Mouse (Mus musculus): ENCODE measurements around the gene Tbc1d22b. TPM values are rescaled to one million over a fixed set of nuclear protein-coding genes. Genes with fewer than 3 reads are reported as not detected.

Tbc1d22b gene
- polyA plus RNA-seq, 1 experiment: 17.2 TPM

DNA sequence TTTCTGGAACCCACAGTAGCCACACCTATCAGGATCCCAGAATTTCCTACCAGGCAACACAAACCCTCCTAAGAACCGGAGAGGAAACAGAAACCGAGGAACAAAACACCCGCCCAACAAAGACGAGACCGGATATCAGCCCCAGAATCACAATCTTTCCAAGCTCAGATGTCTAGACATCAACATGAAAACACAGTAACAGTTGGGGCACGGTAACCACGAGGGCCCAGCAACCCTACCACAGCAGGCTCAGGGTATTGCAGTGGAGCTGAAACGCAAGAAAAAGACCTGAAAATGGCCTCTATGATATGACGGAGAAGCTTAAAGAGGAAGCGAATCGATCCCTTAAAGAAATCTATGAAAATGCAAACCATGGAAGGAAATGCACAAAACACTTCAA is 15.7 kb upstream of the Tbc1d22b start:
- no peak for DNase-seq (ENCODE audit: low read depth, low spot score)
- WGBS: 90% methylated on average over 11 of the region's 11 CpGs

DNA sequence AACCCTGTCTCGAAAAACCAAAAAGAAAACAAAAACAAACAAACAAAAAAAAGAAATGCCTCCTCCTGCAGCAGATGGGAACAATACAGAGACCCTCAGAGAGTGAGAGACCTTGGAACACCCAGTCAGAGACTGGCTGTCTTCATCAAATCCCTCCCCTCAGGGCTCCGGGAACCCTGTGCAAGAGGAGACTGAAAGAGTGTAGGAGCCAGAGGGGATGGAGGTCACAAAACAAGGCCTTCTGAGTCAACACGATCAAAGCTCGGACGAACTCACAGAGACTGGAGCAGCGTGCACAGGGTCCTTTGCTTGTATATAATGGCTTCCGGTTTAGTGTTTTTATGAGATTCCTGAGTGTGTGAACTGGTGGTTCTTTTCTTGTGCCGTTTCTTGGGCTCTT is 9.2 kb upstream of the Tbc1d22b start:
- no peak for DNase-seq (ENCODE audit: low read depth, low spot score)
- WGBS: 80% methylated on average over 8 of the region's 8 CpGs

DNA sequence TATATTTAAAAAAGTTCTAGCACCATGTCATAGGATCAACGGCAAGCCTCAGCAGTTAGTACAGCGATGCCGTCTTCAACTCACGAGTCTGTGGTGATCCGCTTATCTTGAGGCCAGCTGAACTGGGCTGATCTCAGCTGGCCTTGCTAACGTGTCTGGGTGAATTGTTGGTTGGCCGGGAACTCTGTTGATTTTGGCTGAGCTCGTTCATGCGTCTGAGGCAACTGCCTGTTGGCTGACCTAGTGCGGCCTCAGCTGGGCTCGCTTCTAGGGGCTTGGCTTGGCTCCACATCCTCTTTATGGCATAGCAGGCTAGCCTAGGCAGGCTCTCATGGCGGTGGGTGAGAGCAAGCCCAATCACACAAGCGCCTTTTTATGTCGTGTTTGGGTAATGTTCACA is 8.2 kb upstream of the Tbc1d22b start:
- DNase-seq (ENCODE audit: low read depth, low spot score): no peak
- 25% methylated on average over 14 of the region's 14 CpGs for WGBS

DNA sequence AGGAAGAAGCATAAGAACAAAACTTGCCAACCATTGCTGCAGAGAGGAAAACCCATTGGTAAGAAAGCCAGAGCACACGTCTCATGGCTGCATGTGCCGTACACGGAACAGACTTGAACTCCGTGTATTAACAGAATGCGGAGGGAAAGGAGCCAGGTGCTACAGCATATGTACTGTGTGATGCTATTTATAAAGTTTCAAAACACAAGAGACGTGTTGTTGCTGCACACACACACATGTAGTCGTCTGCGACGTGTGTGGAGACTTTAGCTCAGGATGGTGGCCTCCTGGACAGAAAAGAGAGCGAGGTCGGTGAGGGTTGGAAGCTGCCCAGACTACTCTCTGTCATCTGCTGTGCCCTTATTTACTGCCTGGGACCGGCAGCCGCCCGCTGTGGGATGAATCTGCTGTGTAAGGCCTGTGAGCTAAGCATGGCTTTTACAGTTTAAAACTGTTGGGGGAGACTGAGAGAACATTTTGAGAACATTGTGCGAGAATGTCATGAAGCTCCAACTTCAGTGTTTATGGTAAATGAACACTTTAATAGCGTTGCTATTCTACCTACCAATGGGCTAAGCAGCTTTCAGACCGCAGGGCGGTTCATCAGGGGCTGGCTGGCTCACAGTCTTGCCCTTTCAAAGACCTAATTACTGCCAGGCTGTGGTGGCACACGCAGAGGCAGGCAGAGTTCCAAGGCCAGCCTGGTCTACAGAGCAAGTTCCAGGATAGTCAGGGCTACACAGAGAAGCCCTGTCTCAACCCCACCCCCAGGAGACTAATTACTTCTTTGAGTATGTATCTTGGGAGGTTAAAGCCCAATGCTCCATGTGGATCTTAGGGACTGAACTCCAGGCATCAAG is 6.5 kb upstream of the Tbc1d22b start:
- no peak for DNase-seq (ENCODE audit: low read depth, low spot score)
- 84% methylated on average over 19 of the region's 19 CpGs for WGBS

DNA sequence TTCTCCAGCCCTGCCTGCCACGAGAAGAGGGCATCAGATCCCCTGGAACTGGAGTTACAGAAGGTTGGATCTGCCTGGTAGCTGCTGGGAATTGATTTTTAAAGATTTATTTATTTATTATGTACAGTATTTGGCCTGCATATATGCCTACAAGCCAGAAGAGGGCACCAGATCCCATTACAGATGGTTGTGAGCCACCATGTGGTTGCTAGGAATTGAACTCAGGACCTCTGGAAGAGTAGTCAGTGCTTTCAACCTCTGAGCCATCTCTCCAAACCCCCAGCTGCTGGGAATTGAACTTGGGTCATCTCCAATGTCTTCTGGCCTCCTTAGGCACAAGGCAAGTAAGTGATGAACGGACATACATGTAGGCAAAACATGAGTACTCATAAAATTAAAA is 5.5 kb upstream of the Tbc1d22b start:
- no peak for DNase-seq (ENCODE audit: low read depth, low spot score)
- WGBS: 75% methylated on average over 2 of the region's 2 CpGs

DNA sequence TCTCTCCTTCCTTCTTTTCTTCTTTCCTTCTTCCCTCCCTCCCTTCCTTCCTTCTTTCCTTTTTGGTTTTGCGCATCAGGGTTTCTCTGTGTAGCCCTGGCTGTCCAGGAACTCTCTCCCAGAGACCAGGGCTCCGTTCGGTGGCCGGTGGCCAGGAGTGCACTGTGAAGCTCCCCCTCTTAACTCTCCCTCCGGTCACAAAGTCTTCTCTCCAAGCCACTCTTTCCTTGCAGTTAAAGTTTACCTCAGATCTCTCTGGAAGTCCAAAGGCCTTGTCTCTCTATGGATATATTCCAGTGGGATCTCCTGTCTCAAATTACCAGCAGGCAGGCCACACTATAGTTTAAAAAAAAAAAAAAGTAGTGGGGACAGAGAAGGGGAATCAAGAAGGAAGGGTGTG is 4.3 kb upstream of the Tbc1d22b start:
- DNase-seq (ENCODE audit: low read depth, low spot score): no peak
- WGBS: 89% methylated on average over 5 of the region's 5 CpGs

DNA sequence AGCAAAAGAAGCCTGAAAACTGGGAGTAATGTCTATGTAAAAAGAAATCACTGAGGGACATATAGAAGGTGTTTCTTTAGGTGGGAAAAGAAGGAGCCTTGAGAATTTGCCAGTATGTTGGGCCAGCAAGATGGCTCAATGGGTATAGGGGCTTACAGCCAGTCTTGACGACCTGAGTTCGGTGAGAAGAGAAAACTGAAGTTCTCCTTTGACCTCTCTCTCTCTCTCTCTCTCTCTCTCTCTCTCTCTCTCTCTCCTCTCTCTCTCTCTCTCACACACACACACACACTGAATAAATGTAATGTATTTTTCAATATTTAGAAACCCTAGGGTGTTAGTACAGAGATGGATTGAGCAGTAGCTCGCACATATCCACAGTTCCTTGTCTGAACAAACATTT is 1.1 kb upstream of the Tbc1d22b start:
- no peak for DNase-seq (ENCODE audit: low read depth, low spot score)

DNA sequence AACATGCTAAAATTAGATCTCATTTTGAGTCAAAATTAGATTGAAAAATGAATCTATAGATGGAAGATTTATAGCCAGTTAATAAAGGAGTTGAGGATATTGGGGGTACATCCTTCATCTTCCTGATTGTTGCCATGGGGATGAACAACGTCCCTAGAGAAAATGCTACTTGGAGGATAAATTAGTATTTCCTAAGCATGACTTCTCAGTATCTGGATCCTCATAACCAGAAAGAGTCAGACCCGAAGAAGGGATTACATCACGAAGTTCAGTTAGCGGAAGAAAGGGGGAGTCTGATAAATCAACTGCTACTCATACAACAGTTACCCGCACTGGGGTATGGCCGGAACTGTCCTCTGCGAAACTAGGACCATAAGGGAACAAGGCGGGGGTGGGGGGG is 591 bp upstream of the Tbc1d22b start:
- no peak for DNase-seq (ENCODE audit: low read depth, low spot score)
- 50% methylated on average over 8 of the region's 8 CpGs for WGBS

More for the DNA sequence above, 1.1 kb upstream of the Tbc1d22b start:
- 55% methylated on average over 3 of the region's 3 CpGs for WGBS

DNA sequence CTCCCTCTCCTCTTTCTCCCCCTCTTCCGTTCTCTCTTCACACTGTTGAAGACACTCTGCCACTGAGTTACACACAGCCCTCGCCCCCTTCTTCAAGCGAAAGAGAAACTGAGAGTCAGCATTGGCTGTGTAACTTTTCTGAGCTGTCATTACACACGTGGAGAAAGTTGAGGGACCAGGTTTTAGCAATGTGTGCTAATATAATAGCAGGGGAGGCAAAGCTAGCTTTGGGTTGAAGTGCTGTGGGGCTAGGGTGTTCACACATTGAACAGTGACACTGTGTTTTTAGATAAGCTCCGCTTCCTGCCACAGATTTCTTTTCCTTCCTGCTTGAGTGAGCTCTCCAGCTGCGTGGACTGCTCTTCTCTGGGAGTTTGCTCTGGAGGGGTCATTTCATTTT is 1.4 kb downstream of the Tbc1d22b start:
- no peak for DNase-seq (ENCODE audit: low read depth, low spot score)

DNA sequence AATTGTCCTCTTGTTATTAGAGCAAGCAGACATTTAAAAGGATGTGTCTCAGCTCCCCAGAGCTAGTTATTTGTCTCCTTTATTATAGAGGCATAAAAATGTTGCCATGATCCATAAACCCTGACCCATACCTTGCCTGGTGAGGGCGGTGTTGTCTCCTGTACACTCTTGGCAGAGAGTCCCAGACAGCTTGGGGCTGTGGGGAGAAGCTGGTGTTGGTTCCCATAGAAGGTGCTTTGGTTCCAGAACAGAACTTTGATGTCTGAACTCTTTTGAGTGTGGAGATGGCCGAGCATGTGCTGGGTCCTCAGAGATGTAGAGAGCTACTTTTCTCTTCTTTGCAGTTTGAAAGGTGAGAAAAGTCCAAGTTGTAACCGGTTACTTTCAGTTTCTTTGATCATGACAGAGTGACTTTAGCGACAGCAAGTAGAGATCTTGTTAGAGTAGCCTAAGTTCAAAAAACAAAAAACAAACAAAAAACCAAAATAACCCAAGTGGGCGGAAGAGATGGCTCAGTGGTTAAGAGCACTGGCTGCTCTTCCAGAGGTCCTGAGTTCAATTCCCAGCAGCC is 2.7 kb downstream of the Tbc1d22b start, which contains the start of gene Tmem217:
Gene Tmem217, minus strand, starts transcription at position 224 of the 571 bp plus-strand sequence.
- WGBS: 51% methylated on average over 5 of the region's 5 CpGs
- DNase-seq (ENCODE audit: low read depth, low spot score): no peak

More for the DNA sequence above, 1.4 kb downstream of the Tbc1d22b start:
- 36% methylated on average over 6 of the region's 6 CpGs for WGBS

DNA sequence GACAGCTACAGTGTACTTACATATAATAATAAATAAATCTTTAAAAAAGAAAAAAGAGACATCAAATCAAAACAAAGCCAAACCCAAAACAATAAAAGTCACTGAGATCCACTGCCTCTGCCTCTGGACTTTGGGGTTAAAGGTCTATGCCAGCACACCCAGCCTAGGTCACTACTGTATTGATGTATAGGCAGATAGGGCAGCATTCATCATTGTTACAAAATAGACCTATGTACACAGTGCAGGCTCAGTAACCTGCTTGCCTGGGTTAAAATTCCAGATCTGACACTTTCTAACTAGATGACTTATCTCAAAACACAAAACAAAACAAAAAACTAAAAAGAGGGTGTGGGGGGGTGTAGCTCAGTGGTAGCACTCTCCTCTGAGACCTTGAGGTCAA is 4.6 kb downstream of the Tbc1d22b start:
- DNase-seq (ENCODE audit: low read depth, low spot score): no peak

DNA sequence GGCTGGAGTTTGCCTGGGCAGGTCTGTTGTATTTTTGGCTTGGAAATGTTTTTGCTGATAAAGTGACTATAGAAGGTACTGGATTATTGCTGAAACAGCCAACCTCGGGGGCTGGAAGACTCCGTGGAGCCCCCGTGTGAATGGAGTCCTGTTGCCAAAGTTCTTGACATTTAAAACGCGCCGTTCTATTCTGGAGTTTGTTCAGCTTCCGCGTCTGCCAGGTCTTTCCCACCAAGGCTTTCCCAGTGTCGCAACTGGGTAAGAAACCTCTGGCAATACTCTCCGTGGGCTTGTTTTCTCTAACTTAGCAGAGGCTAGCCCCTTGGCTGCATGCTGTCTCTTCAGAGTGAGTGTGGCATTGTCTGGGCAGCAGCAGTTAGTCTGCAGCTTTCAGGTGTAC is 6.9 kb downstream of the Tbc1d22b start:
- 67% methylated on average over 10 of the region's 10 CpGs for WGBS

DNA sequence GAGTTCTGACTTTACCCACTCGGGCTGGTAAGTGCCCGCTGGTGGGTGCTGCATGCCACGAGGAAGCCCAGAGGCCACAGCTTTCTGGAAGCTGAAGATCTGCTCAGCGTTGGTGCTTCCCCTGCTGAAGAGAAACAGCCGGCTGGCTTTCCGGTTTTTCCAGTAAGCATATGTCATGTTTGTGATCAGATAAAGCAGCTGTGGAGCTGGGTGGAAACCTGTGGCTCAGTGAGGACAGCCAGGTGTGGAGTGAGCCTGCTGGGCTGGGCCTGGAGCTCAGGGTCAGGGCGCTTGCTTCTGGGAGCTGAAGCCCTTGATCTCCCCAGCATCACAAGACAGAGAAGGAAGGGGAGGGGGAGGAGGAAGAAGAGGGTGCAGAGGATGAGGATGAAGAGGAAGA is 7.3 kb downstream of the Tbc1d22b start:
- peak; percentile 25 for DNase-seq (ENCODE audit: low read depth, low spot score)
- 22% methylated on average over 7 of the region's 7 CpGs for WGBS

More for the DNA sequence above, 6.9 kb downstream of the Tbc1d22b start:
- no peak for DNase-seq (ENCODE audit: low read depth, low spot score)

DNA sequence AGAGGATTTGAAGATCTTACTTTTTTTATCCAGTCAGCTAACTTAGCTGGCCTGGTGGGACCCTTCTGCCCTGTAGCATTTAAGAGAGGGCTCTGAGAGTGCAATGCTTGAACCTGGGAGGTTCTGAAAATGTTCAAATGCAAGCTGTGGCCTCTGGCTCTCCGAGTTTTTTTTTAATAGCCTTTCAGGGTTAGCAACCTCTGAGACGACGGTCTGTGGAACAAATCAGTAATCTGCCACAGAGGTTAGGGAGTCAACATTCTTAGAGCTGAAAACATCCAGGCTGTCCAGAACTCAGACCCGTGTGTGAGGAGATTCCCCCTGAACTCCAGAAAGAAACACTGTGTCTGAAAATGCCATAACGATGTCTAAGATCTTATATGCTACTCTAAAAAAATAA is 8.9 kb downstream of the Tbc1d22b start:
- DNase-seq (ENCODE audit: low read depth, low spot score): no peak

DNA sequence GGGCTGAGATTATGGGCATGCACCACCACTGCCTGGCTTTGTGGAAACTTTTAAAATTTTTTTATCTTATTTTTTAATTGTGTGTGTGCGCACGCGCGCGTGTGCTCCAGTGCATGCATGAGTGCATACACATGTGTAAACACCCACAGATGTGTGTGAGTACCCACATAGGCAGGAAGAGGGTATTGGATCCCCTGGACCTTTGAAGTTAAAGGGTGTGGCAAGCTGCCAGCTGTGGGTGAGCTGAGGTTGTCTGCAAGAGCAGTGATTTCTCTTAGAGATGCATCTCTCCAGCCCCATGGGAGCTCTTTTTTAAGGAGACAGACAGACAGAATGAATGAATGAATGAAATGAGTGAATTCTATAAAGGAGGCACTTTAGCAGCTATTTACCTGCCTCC is 15.9 kb downstream of the Tbc1d22b start:
- no peak for DNase-seq (ENCODE audit: low read depth, low spot score)
- WGBS: 96% methylated on average over 5 of the region's 5 CpGs

More for the DNA sequence above, 8.9 kb downstream of the Tbc1d22b start:
- 81% methylated on average over 5 of the region's 5 CpGs for WGBS

DNA sequence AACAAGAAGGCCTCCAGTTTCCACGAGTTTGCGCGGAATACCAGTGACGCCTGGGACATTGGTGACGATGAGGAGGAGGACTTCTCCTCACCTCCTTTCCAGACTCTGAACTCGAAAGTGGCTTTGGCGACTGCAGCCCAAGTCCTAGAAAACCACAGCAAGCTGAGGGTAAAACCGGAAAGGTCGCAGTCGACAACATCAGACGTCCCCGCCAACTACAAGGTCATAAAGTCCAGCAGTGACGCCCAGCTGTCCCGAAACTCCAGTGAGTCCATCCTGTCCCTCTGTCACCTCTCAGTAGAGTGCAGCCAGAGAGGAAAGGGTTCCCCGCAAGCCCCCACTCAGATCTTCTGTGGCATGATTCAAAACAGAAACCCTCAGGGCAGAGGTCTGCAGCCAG is 18.9 kb downstream of the Tbc1d22b start:
- 91% methylated on average over 15 of the region's 15 CpGs for WGBS
- no peak for DNase-seq (ENCODE audit: low read depth, low spot score)

DNA sequence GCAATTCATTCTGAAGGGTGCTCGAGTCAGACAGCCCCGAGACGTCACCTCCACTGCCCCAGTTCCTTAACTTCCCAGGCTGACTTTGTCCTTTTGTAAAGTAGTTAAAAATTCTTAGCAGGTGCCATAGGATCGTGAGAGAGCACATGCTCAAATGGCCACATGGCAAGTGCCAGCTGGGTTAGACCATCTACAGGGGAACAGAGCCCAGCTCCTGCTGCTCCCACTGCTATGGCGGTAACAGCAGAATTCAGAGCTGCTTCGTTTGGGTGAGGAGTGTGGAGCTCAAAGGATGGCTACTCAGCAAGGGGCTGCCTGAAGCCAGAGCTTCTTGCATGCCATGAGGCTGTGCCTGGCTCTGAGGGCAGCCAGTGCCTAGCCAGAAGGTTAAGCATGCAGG is 20.2 kb downstream of the Tbc1d22b start:
- WGBS: 93% methylated on average over 6 of the region's 6 CpGs

DNA sequence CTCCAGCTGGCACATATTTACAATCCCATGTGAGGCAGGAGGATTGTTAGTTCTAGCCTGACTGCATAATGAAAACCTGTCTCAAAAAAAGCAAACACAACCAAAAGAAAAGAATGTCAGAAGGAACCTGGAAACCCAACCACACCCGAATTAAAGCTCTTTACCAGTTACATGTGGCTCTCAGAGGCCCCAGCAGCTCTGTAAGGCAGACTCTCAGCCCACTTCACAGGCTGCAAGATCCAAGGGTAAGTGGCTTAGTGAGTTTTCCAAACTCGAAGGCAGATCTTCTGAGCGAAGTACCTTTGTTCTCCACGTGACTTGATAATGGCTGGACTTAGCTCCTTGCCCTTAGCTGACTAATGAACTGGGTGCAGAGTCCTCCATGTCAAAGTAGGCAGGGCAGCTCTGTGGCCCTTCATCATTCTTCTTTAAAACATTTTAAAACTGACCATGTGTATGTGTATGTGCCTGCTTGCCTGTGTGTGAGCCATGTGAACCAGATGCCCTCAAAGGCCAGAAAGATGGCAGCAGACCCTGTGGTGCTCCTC is 30.1 kb downstream of the Tbc1d22b start:
- 48% methylated on average over 4 of the region's 4 CpGs for WGBS
- DNase-seq (ENCODE audit: low read depth, low spot score): peak; percentile 14

More for the DNA sequence above, 20.2 kb downstream of the Tbc1d22b start:
- DNase-seq (ENCODE audit: low read depth, low spot score): no peak

DNA sequence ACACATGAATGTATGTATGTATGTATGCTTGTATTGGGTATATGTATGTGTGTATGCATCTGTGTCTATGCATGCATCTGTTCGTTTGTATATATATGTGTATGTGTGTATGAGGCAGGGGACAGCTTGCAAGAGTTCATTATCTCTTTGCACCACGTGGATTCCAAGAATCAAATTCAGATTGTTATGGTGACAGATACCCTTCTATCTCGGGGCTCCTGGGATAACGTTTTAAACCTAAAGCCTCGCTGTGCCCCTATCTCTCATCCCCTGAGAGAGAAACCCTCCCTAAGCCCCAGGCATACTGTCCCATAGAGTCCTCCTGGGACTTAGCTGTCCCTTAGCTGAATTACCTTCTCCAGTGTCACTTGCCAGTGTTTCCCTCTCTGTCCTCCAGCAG is 34.0 kb downstream of the Tbc1d22b start:
- 91% methylated on average over 5 of the region's 5 CpGs for WGBS
- no peak for DNase-seq (ENCODE audit: low read depth, low spot score)

DNA sequence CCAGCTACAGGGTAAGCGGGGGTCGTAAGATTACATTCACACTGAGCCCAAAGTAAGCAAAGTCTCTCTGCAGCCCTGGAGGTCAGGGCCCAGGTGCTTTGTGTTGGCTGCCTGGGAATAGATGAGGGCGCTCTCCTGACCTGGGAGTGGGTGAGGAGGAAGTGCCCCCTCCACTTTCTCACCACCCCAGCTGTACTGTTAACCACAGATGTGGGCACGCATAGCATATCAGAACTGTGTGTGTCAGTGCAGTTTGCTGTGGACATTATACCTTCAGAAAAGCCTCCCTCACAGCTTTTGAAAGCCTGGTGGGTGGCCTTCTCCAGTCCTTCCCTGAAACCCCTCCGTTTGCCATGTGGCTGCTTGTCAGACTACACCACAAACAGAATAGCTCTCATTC is 34.7 kb downstream of the Tbc1d22b start:
- 75% methylated on average over 5 of the region's 5 CpGs for WGBS
- DNase-seq (ENCODE audit: low read depth, low spot score): no peak

DNA sequence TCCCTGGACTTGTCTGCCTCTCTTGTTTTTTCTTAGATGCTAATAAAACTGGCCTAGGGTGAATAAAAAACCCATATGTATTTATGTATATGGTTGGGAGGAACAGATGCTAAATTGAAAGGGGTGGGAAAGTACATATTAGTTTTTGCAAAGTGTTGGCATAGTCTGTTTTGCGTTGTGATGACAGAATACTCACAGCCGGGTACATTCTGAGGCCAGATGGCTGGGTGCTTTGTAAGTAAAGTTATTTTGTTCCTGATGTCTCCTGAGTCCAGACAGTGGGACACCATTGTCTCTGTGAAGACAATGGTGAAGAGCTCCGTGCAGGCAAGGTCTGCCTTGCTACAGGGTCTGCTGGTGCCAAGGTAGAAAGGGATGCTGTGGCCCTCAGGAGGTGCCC is 35.2 kb downstream of the Tbc1d22b start:
- peak; percentile 8 for DNase-seq (ENCODE audit: low read depth, low spot score)
- 62% methylated on average over 3 of the region's 3 CpGs for WGBS
